Mouse (Mus musculus) bone marrow, adult 2 months (tissue): Measurements from ENCODE around the gene Pitpnm1. TPM values are rescaled to one million over a fixed set of nuclear protein-coding genes. Genes with fewer than 3 reads are reported as not detected.
A peak's percentile ranks its signal among the peaks of the same experiment; 100 is the strongest.
"Not testable (repeated sequence)": the region's sequence is repeated elsewhere in the genome, so short reads cannot be mapped to it uniquely, and the experiment has no call there.

Source experiments
- H3K27ac ChIP-seq: fragments of 200-500 bp; 2 replicates; pipeline ENCODE4 v1.5.1; 2012; ENCODE audit warnings: low read depth, mild to moderate bottlenecking, control low read depth, inconsistent platforms, low read length; ENCODE audit not compliant: control insufficient read depth, poor library complexity, insufficient read depth
- H3K4me1 ChIP-seq: fragments of 200-500 bp; 2 replicates; pipeline ENCODE4 v1.6.1; 2011; ENCODE audit warnings: low read length; ENCODE audit not compliant: control insufficient read depth, insufficient read depth
- H3K4me3 ChIP-seq: fragments of 200-500 bp; replicated peaks from 2 replicates; pipeline ENCODE3; 2011; ENCODE audit warnings: mild to moderate bottlenecking, low read depth, low read length, control low read depth; ENCODE audit not compliant: control insufficient read depth
- CTCF ChIP-seq: fragments of 200-500 bp; IDR thresholded peaks from 2 replicates; pipeline ENCODE4 v1.5.1; 2011; ENCODE audit warnings: low read length, control low read depth; ENCODE audit not compliant: control insufficient read depth, insufficient read depth
- POLR2A ChIP-seq: fragments of 200-500 bp; IDR thresholded peaks from 2 replicates; pipeline ENCODE4 v1.6.1; 2011; ENCODE audit warnings: low read depth, mild to moderate bottlenecking, control low read depth, low read length, borderline replicate concordance; ENCODE audit not compliant: control insufficient read depth
- WGBS: fragments of 180-500 bp; shearing (Covaris S2); methylation state at CpG from one replicate; pipeline ENCODE4 v1.1.7; 2018; 5-methylcytosine and 5-hydroxymethylcytosine counted together
- polyA plus RNA-seq: library from polyadenylated mRNA; stranded (reverse); fragments of >200 nt; gene quantifications from 2 replicates; pipeline ENCODE4 v1.2.4, GENCODE M21; 2011; ENCODE audit warnings: low replicate concordance; ENCODE audit not compliant: missing spikeins, insufficient read depth, insufficient read length

Gene Pitpnm1
- polyA plus RNA-seq, 1 experiment: 159 TPM

GRCm38 (mm10) chr19:4121097-4121805, 21.5 kb downstream of the Pitpnm1 start:
- peaks cover 10% of the 10 kb centered on the region for H3K4me1 ChIP-seq
- WGBS: 2% methylated on average over 38 of the region's 38 CpGs
- peak overlapping the region; percentile 89 for H3K27ac ChIP-seq
- TF ChIP-seq POLR2A (peak; percentile 73; the same call in 1 of the 2 replicates), CTCF (no peak; the same call in 1 of the 2 replicates)
- peak overlapping the region; percentile 68 for H3K4me3 ChIP-seq

- H3K4me1 ChIP-seq: peaks cover 12% of the 10 kb centered on the region
- peak overlapping the region; percentile 89 for H3K27ac ChIP-seq
- H3K4me3 ChIP-seq: not testable (repeated sequence)
- WGBS: 26% methylated on average over 6 of the region's 6 CpGs
Observed at GRCm38 (mm10) chr19:4121896-4122295, 22.1 kb downstream of the Pitpnm1 start.

- peak overlapping the region; percentile 16; the same call in 1 of the 2 replicates for H3K27ac ChIP-seq
- WGBS: 23% methylated on average over 7 of the region's 7 CpGs
- no peak for TF ChIP-seq CTCF
- no peak for TF ChIP-seq POLR2A
Observed at GRCm38 (mm10) chr19:4122411-4123370, 22.9 kb downstream of the Pitpnm1 start.

GRCm38 (mm10) chr19:4124432-4124831, 24.6 kb downstream of the Pitpnm1 start:
- Histone ChIP-seq H3K27ac (no peak overlapping the region), H3K4me3 (no peak overlapping the region), H3K4me1 (peaks cover 11% of the 10 kb centered on the region)
- WGBS: 80% methylated on average over 4 of the region's 4 CpGs
- no peak for TF ChIP-seq CTCF
- no peak for TF ChIP-seq POLR2A

More at GRCm38 (mm10) chr19:4122411-4123370, 22.9 kb downstream of the Pitpnm1 start:
- H3K4me1 ChIP-seq: peaks cover 12% of the 10 kb centered on the region
- no peak overlapping the region for H3K4me3 ChIP-seq

GRCm38 (mm10) chr19:4125268-4125667, 25.5 kb downstream of the Pitpnm1 start:
- Histone ChIP-seq H3K4me3 (peak overlapping the region; percentile 31), H3K27ac (peak overlapping the region; percentile 63), H3K4me1 (peaks cover 11% of the 10 kb centered on the region)
- 17% methylated on average over 4 of the region's 4 CpGs for WGBS

- H3K4me1 ChIP-seq: peaks cover 8% of the 10 kb centered on the region
- peak; percentile 79 for TF ChIP-seq CTCF
- peak; percentile 82; the same call in 1 of the 2 replicates for TF ChIP-seq POLR2A
- peak within 1 kb of the TSS; percentile 72 for H3K27ac ChIP-seq
- WGBS: under 1% methylated on average over 64 of the region's 64 CpGs
- H3K4me3 ChIP-seq: peak within 1 kb of the TSS; percentile 83
Observed at GRCm38 (mm10) chr19:4125741-4126696, 26.2 kb downstream of the Pitpnm1 start, which contains the start of gene Aip. TSS of gene Aip (minus strand) at chr19:4125858.

GRCm38 (mm10) chr19:4126759-4127495, 27.1 kb downstream of the Pitpnm1 start:
- H3K4me3 ChIP-seq: peak overlapping the region; percentile 83
- peak overlapping the region; percentile 40; the same call in 1 of the 2 replicates for H3K27ac ChIP-seq
- peaks cover 8% of the 10 kb centered on the region for H3K4me1 ChIP-seq
- WGBS: 66% methylated on average over 7 of the region's 7 CpGs
- TF ChIP-seq CTCF: no peak
- no peak for TF ChIP-seq POLR2A
